Mouse (Mus musculus) heart, postnatal 0 days (tissue): ENCODE measurements around the gene Myo1b.

Experiments
- CTCF ChIP-seq: IDR thresholded peaks from 2 replicates; pipeline ENCODE4 v1.5.1; 2016; ENCODE audit warnings: antibody characterized with exemption, control low read depth, low read depth
- EP300 ChIP-seq: IDR thresholded peaks from 2 replicates; pipeline ENCODE4 v1.6.1; 2016; ENCODE audit warnings: antibody characterized with exemption, low read depth

DNA sequence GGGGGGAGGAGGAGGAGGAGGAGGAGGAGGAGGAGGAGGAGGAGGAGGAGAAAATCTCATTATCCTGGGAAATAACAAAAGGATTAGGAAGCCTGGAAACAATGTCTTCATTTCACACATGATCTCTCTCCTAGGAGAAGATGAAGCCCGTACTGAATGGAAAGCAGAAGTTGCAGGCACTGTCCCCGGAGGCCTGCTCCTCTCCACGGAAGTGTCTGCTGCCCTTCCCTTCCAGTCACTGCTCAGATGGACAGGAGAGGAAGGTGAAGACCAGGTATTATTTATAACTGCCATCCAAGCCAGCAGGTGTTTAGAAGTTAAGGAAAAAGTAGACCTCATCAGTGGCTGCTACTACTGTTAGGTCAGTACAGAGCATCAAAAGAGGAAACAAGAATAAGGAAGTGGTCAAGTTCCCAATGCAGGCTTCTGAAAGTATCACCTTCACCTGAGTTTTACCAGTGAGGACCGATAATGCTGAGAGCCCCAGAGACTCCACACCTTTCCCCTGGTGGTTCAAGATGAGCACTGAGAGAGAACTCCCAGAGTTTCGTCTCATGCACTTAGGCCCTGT lies 110.7 kb downstream of the Myo1b start:
- TF ChIP-seq CTCF (no peak), EP300 (no peak)
